Mouse (Mus musculus) megakaryocyte, embryonic 14.5 days (primary cell): ENCODE measurements around the gene Galr2.

ENCODE experiments used
- FLI1 ChIP-seq: IDR thresholded peaks from 2 replicates; pipeline ENCODE4 v1.6.1; 2012; ENCODE audit warnings: low read length, inconsistent platforms, mixed read lengths
- GATA1 ChIP-seq: IDR thresholded peaks from 3 replicates; pipeline ENCODE4 v1.6.1; 2012; ENCODE audit warnings: mixed read lengths, low read length, inconsistent platforms, borderline replicate concordance

DNA sequence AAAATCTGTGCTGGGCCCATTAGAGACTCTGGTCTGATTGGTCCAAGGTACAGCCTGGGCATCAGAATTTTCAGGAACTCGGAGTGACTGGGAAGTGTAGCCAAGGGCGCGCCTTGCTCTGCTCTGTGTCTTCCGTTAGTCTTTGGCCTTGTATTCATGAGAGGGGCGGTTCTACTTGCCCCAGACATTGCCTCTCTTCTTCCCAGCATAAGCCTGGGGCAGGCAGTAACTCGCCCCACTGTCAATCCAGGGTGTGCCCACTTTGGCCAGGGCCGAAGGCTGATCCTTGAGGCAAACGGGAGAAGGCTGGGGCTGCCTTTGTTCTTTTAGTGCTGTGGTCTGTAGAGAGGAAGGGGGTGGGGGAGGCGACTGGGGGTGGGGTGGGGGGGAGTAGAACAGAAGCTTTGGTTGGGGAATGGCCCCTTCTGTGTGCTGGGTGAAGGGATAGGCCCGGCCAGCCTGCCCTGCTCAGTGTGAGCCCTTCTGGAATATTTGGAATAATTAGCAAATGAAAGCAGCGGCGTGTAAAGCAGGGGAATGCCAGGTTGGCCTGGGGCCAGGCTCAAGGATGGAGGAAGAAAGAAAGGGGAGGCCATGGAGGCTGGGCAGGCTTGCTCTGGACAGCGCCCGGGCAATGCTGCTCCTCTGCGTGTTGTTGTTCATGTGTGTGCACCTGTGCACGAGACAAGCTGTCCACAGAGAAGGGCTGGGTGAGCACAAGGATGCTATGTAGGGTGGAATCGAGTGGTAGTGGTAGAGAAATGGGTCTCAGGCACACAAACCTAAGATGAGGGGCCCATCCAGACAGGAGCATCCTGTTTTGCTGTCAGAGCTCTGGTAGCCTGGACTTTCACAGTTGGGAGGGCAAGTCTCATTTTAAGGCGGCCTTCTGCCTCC, 48.8 kb downstream of the Galr2 start:
- TF ChIP-seq GATA1 (no peak), FLI1 (no peak)
